Mouse (Mus musculus): ENCODE results near the gene Cic.

Gene Cic

DNA sequence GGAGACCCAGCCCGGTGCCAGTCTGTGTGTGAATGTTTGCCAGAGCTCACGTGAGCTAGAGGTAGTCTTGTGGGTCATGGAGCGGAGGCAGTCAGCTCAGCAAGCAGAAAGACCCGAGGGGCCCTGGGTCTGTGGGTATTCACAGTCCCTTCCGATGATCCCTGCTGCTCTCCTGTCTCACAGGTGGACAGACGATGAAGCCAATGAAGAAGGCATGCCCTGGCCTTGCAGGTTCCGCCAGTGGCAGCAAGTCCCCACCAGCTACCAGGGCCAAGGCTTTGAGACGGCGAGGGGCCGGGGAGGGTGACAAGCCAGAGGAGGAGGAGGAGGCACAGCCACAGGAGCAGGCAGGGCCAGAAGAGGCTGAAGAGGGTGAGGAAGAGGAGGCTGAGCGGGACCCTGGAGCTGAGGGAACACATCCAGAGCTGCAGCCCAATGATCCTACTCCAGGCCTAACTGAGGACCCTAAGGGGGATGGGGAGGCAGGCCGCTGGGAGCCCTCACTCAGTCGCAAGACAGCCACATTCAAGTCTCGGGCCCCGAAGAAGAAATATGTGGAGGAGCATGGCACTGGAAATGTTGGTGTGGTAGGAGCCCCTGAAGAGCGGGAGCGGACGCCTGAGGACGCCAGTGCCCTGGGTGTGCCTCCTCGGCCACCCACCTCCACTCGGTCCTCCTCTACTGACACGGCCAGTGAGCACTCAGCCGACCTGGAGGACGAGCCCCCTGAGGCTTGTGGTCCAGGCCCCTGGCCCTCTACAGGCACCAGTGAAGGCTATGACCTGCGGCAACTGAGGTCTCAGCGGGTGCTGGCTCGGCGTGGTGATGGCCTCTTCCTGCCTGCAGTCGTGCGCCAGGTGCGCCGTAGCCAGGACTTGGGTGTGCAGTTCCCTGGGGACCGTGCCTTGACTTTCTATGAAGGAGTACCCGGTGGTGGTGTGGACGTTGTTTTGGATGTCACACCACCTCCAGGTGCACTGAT is 3.4 kb downstream of the Cic start:
- no peak for DNase-seq

DNA sequence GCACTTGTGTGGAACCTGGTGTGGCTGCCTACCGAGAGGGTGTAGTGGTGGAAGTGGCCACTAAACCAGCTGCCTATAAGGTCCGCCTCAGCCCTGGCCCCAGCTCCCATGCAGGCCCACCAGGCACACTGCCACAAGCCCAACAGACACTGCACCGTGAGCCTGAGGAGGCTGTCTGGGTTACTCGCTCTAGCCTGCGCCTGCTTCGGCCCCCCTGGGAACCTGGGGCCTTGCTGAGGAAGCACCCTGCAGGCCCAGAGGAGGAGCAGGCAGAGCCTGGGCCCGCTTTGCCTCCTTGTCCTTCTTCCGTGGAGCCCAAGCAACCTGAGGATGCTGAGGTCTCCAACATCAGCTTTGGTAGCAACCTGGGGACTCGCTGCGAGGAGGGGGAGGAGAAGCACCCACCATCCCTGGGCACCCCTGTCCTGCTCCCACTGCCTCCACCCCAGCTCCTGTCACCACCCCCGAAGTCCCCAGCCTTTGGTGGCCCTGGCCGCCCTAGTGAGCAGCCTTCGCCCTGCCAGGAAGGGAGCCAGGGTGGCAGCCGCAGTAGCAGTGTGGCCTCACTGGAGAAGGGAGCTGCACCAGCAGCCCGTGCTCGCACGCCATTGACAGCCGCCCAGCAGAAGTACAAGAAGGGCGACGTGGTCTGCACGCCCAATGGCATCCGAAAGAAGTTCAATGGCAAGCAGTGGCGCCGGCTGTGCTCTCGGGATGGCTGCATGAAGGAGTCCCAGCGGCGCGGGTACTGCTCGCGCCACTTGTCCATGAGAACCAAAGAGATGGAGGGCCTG is 4.3 kb downstream of the Cic start:
- DNase-seq, result no peak

DNA sequence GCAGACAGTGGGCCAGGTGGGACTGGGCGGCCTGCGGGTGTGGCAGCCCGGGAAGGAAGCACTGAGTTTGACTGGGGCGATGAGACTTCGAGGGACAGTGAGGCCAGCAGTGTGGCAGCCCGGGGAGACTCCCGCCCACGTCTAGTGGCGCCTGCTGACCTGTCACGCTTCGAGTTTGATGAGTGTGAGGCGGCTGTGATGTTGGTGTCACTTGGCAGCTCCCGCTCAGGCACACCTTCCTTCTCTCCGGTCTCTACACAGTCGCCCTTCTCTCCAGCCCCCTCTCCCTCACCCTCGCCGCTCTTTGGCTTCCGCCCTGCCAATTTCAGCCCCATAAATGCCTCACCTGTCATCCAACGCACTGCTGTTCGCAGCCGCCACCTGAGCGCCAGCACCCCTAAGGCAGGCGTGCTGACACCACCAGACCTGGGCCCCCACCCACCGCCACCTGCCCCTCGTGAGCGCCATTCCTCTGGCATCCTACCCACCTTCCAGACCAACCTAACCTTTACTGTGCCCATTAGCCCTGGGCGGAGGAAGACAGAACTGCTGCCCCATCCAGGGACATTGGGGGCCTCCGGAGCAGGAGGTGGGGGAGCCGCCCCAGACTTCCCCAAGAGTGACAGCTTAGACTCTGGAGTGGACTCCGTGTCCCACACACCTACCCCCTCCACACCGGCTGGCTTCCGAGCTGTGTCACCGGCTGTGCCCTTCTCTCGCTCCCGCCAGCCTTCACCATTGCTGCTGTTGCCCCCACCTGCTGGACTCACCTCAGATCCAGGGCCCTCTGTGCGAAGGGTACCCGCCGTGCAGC is 5.1 kb downstream of the Cic start:
- DNase-seq, result no peak

DNA sequence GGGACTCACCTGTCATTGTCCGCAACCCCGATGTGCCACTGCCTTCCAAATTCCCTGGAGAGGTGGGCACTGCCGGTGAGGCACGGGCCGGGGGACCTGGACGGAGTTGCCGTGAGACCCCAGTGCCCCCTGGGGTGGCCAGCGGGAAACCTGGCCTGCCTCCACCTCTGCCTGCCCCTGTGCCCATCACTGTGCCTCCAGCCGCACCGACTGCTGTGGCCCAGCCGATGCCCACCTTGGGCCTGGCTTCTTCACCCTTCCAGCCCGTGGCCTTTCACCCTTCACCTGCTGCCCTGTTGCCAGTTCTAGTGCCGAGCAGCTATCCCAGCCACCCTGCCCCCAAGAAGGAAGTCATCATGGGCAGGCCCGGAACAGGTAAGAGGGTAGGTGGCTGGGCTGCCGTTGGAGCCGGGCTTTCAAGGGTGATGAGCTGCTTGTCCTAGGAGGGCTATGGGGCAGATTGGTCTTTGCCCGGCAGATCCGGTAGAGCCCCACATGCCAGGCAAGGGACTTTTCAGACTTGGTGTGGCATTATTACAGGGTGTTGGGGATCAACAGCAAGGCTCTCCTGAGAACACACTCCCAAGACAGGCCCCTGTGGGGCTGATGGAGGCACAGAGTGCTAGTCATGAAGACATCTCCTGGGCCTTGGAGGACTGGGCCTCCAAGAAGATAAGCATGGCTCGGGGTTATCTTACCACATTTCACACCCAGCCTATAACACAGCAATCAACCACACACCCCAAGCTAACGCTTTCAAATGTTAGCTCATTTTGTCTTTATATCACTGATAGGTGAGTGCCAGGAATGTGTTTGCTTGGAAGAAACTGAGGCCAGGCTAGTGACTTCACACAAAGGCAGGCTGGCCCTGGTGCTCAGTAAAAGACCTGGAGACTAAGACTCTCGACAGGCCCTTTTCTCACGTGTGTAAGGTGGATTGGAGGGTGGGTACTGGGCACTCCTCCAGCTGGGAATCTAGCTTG is 6.0 kb downstream of the Cic start:
- DNase-seq, result no peak

DNA sequence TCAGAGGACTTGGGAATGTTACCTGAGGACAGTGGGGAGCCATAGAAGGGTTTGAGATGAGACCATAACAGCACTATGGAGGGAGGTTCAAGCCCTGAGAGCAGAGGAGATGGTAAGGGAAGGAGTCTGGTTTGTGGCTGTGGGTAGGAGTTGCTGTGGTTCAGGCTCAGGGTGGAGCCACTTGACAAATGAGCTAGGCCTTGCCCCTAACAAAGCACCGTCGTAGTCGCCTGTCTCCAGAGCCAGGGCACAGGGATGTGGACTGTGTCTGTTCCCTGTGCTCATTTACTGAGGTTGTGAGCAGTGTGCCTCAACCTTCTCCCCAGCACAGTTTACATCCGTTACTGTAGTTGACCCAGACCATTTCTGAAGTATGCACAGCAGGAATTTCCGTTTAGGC is 7.1 kb downstream of the Cic start:
- no peak for DNase-seq

DNA sequence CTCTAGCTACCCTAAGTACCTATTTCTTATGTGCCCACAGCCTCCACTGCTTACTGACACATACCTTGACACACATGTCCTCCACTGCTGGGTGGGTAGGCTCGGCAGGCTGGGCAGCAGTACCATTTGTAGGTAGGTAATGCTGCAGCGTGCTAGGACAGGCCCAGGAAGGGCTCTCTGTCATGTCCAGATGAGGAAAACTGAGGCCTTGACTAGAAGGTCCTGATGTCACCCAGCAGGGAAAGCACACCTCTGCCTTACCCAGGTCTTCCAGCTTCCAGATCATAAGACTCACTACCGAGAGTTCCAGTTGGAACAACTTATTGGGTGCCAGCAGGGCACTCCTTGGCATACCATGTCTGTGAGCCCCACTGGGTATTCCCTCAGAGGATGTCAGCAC is 7.5 kb downstream of the Cic start:
- no peak for DNase-seq

DNA sequence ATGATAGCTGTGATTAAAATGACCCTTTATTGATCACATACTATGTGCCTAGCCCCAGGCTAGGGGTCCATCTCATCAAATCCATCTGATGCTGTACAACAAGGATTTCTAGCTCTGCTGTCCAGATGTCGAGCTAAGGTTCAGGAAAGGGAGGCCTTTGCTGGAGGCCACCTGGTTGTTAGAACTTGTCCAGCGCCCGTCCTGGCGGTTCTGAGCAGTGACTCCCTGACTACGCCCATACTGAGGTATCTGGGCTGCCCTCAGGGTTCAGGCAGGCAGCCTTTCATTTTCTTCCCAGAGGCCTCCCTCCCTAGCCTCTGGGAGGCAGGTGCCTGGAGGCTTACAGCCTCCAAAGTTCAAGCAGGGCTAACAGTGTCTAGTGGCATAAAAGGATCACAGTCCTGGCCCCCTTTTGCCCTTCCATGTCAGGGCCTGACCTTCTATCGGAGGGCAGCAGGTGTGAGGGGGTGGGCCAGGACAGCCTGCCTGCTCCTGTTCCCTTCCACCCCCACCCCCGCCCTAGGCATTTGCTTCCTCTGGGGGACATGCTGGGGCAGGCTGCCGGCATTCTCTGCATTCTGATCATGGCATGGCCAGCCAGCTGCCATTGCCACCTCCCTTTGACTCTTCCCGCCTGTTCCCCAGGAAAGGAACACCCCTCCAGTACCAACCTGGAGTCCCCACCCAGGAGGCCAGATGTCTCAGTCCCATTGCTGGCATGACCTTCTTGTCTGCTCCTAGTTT is 8.2 kb downstream of the Cic start:
- no peak for DNase-seq

DNA sequence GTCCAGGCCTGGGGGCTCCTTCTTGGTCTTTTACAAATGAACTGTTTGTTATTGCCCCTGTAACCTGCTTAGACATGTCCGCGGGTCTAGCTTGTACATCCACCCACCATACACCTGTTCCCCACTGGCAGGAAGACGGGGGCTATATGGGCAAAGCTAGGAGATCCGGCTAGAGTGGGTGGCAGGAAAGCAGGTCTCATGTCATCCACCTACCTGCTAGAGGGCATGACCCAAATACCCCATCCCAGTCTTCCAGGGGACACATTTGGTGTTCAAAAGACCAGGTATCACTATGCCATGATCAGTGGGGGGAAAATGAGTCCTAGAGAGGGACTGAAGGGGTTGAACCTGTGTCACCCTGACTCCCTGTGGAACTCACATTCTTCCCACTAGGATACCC is 9.9 kb downstream of the Cic start:
- DNase-seq, result no peak

- DNase-seq, result no peak
These were observed 10.5 kb downstream of the Cic start for GRCm38 (mm10) chr7:25277998-25278340.

GRCm38 (mm10) chr7:25278341-25279075 is 11.0 kb downstream of the Cic start:
- peak; percentile 92 for DNase-seq

DNA sequence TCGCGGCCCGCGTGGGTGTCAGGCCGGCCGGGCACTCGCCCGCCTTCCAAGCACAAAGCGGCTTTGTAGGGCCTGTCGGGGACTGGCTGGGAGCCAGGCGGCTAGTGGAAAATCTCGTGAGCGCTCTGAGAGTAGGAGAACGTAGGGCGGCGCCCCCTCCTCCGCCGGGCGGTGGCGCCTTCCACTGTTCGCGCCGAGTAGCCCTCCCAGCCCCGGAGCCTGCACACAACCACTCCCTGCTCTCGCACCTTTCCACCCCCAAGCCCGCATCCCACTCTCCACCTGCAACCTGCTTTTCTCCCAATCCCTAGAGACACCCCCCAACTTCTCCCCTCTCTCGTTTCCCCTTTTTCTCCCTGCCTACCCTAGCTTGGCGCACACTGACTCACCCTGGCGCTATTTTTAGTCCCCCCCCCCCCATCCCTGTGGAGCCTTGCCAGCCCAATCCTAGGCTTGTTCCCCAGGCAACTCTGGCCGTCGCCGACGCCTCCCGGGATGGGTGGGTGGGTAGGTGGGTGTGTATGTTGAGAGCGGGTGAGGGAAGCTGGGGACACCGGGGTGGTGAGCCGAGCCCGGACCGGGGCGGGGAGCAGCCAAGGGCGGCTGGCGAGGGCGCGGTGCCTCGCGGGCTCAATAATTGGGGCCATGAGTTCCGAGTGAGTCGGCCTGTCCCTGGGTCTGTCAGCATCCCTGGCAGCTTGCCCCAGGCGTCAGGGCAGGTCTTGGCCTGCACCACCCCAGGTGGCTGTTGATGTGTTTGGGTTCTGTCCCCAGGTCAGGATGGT is 11.8 kb downstream of the Cic start:
- DNase-seq, result peak; percentile 97

DNA sequence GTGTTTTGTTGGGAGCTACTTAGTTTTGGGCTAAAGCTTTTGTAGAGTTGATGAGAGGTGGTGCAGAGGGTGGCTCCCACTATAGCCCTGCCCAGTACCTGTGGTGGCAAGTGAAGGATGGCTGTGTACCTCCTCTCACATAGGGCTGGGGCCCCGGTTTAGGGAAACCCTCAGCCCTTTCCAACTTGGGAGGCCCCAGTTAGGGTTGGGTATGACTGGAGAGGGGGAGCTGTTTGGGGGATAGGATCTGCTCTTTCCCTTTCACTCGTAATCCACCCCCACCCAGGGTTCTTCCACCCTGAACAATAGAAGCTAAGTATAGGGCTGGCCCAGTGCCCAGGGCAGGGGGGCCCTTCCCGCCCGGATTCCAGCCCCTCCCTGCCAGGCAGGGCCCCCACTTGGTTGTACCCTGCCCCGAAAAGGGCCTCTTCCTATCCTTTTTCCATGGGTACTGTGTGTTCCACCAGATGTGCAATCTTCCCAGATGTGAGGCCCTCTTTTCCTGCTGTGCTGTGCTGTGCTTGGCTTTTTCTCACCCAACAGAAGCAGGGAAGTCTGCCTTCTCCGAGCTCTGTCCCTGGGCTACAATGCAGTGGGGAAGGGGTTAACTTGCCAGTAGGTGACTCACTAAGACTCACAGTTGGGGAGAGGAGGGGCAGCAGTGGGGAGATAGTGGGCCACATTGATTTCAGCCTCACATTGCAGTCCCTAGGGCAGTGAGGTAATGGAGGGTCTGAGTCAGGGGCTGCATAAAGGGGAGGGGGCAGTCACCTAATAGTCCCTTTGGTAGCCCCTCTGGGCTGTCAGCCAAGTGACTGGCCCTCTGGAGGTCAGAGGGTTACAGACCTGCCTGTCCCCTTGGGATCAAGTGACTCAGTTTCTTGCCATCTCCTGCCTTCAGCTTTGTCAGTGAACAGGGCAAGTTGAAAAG is 12.6 kb downstream of the Cic start:
- peak; percentile 84 for DNase-seq

DNA sequence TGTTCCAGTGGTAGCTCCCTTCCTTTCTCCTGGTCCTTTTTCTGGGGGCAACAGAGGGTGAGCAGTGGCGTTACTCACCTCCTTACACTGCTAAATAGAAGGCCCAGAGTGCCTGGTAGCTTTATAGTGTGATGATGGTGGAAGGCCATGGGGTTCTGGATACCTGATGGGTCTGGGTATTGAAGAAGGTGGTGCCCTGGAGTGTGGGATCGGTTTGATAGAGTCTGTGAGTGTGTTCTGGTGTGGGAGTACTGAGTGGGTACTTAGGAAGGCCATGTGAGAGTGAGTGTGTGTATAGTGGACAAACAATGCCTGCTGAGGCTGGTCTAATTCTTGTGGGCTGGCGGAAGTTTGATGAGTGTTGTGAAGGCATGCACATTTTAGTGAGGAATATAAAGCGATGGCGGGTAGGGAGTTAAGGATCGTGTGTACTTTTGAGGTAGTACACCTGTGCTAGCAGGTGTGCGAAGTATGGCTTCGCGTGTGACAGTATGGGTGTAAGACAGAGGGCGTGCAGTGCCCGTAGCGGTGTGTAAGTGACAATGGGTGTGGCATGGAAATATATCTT is 13.7 kb downstream of the Cic start:
- peak; percentile 11 for DNase-seq

GRCm38 (mm10) chr7:25281734-25282601 is 14.5 kb downstream of the Cic start:
- DNase-seq, result peak; percentile 99

DNA sequence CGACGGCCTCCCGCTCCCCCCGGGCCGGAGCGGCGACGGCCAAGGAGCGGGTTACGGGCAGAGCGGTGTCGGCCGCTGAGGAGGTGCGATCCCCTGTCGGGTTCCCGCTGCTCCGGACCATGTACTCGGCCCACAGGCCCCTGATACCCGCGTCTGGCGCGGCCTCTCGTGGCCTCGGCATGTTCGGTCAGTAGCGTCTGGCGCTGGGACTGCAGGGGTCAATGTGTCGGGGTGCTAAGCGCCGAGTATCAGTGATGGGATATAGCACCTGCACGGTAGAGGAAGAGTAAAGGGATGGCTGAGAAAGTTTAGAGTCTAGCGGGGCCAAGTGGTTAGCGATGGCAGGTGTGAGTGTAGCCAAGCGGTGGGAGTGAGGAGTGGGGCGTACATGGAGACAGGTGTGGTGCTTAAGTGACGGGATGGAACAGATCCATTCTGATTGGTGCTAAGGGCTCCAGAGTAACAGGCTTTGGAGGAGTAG is 15.3 kb downstream of the Cic start:
- DNase-seq, result no peak

GRCm38 (mm10) chr7:25283637-25284036 is 16.1 kb downstream of the Cic start:
- DNase-seq, result peak; percentile 18

GRCm38 (mm10) chr7:25284171-25284570 is 16.7 kb downstream of the Cic start:
- DNase-seq, result no peak
